In genomic region chr15:102279092-102279782, GRCm38 (mm10) we compare ENCODE assay signal across 8 mouse cellular contexts. TPM values are rescaled to one million over a fixed set of nuclear protein-coding genes. Genes with fewer than 3 reads are reported as not detected.
DNase-seq lines count a peak whose midpoint lies in the region; ATAC-seq and TF ChIP-seq lines count a peak whose summit lies in the region.

Mfsd5 (plus strand) TSS chr15:102279454.

- ATAC-seq in activated CD4-positive, CD25-positive, alpha-beta regulatory T cell, adult 4 months, result peak; percentile 96
- peak; percentile 87 for ATAC-seq in common myeloid progenitor, adult 5-6 weeks (replicated peaks; ENCODE audit: low read depth, poor library complexity, severe bottlenecking)
- ATAC-seq in hindbrain, embryonic 16.5 days, result peak; percentile 94

- peak within 1 kb of the TSS; percentile 97 for H3K4me2 ChIP-seq in hindbrain, embryonic 16.5 days (ENCODE audit: low read length)

- WGBS in hindbrain, embryonic 16.5 days, result under 1% methylated on average over 59 of the region's 65 CpGs
- WGBS in macrophage (ENCODE audit: missing documents), result under 1% methylated on average over 65 of the region's 65 CpGs

- DNase-seq in gastrocnemius, adult 2 months, result peak; percentile 94
- peak; percentile 81 to 87 for DNase-seq in left cerebral cortex, adult 18-20 months (ENCODE audit: low spot score in 2 of 2)
- DNase-seq in retina, postnatal 7 days (ENCODE audit: low read depth, low spot score), result peak; percentile 84
- peak; percentile 80 to 81 for DNase-seq in urinary bladder, adult 18-20 months (ENCODE audit: low spot score in 2 of 2)

- H3K27ac ChIP-seq in gastrocnemius, adult 2 months, result peak within 1 kb of the TSS; percentile 96
- peak within 1 kb of the TSS; percentile 92 for H3K27ac ChIP-seq in hindbrain, embryonic 16.5 days (ENCODE audit: low read depth, low read length)
- H3K27ac ChIP-seq in macrophage, result peak within 1 kb of the TSS; percentile 62

- H3K79me2 ChIP-seq in macrophage (ENCODE audit: inconsistent target), result peaks cover 27% of the 10 kb centered on the region

- no peaks in the 10 kb centered on the region for H3K27me3 ChIP-seq in hindbrain, embryonic 16.5 days (replicated peaks; ENCODE audit: control insufficient read depth, insufficient read depth, low read length)

- H3K36me3 ChIP-seq in hindbrain, embryonic 16.5 days (ENCODE audit: control insufficient read depth, insufficient read depth, low read length), result peaks cover 13% of the 10 kb centered on the region
- peaks cover 10% of the 10 kb centered on the region; the same call in 1 of the 2 replicates for H3K36me3 ChIP-seq in macrophage (ENCODE audit: inconsistent target)

- H3K9ac ChIP-seq in hindbrain, embryonic 16.5 days (ENCODE audit: low read depth, low read length), result peak within 1 kb of the TSS; percentile 85

- peak within 1 kb of the TSS; percentile 85 for H3K4me3 ChIP-seq in gastrocnemius, adult 2 months
- peak within 1 kb of the TSS; percentile 96 for H3K4me3 ChIP-seq in hindbrain, embryonic 16.5 days (ENCODE audit: low read length)
- H3K4me3 ChIP-seq in macrophage (ENCODE audit: inconsistent target), result peak within 1 kb of the TSS; percentile 90

- intact Hi-C loops in gastrocnemius, adult 2 months (cut with DNase I), result loop anchor here (1.0 kb wide), 1 partner anchor 40 kb away; no protein-coding TSS in a partner anchor

- H3K4me1 ChIP-seq in hindbrain, embryonic 16.5 days (ENCODE audit: control insufficient read depth, insufficient read depth, low read depth, low read length), result peaks cover 14% of the 10 kb centered on the region

- peak; percentile 59 for TF ChIP-seq CTCF in gastrocnemius, adult 2 months (IDR thresholded peaks at IDR 0.05)

- no peaks in the 10 kb centered on the region for H3K9me3 ChIP-seq in hindbrain, embryonic 16.5 days (ENCODE audit: control insufficient read depth, low read length)

RNA-seq across cellular contexts. Expression of gene Mfsd5, which starts in this region (rescaled TPM):
- 10 to 100 TPM; 36.7 to 40.7 TPM for polyA plus RNA-seq in activated CD4-positive, CD25-positive, alpha-beta regulatory T cell, adult 4 months (2017; shearing (Covaris generic))
- total RNA-seq in common myeloid progenitor, adult 5-6 weeks (2017), result 16.8 and 21.0 TPM in 2 replicates
- total RNA-seq in gastrocnemius, adult 2 months (2021), result 10 to 100 TPM; 14.2 TPM
- polyA plus RNA-seq in hindbrain, embryonic 16.5 days (2015; fragmentation: Nextera tagmentation; extraction: Ambion mirVana), result 65.9 and 67.6 TPM in 2 replicates
- total RNA-seq in left cerebral cortex, adult 18-20 months (2021), result 10 to 100 TPM; 42.8 to 44.5 TPM
- total RNA-seq in macrophage (2018; cell fraction: chromatin; rRNA removed), result 10 to 100 TPM in 4 of 26 experiments, 1 to 10 TPM in 22; 2.6 to 13.6 (median 6.1) TPM
- 100 to 1,000 TPM in 1 of 26 experiments, 10 to 100 TPM in 25; 52.1 to 102 (median 74.8) TPM for total RNA-seq in macrophage (2018; cell fraction: cytosol; rRNA removed)
- 10 to 100 TPM; 13.5 to 78.9 (median 54.2) TPM for total RNA-seq in macrophage (2018; cell fraction: nucleus; rRNA removed)
- 49.9 to 84.0 TPM (median 66.7 TPM) in 3 replicates for polyA plus RNA-seq in macrophage (2018)

Comparison
In these comparisons a context has a peak if more than half of its experiments do, and no peak if none do; other contexts are left out.
1. Peak in every context shown above with its lines: DNase-seq, ATAC-seq, H3K4me3 ChIP-seq and H3K27ac ChIP-seq.